Mouse (Mus musculus) lung, adult 2 months (tissue): Measurements from ENCODE around the gene Casp7. TPM values are rescaled to one million over a fixed set of nuclear protein-coding genes. Genes with fewer than 3 reads are reported as not detected.

Experiments used
- DNase-seq: peaks from one replicate; pipeline ENCODE4 v3.0.0; 2022
- H3K4me1 ChIP-seq: fragments of 200-500 bp; 2 replicates; pipeline ENCODE4 v1.6.1; 2011; ENCODE audit warnings: low read length; ENCODE audit not compliant: control insufficient read depth, insufficient read depth
- H3K4me3 ChIP-seq: fragments of 200-500 bp; replicated peaks from 2 replicates; pipeline ENCODE3; 2011; ENCODE audit warnings: low read depth, mild to moderate bottlenecking, control low read depth, low read length; ENCODE audit errors: extremely low read depth
- CTCF ChIP-seq: fragments of 200-500 bp; IDR thresholded peaks from 2 replicates; pipeline ENCODE4 v1.5.1; 2011; ENCODE audit warnings: mild to moderate bottlenecking, low read length, control low read depth; ENCODE audit not compliant: insufficient read depth
- POLR2A ChIP-seq: fragments of 200-500 bp; IDR thresholded peaks from 2 replicates; pipeline ENCODE4 v1.6.1; 2011; ENCODE audit warnings: low read depth, mild to moderate bottlenecking, control low read depth, low read length, borderline replicate concordance; ENCODE audit errors: extremely low read depth
- WGBS: fragments of 180-500 bp; shearing (Covaris S2); methylation state at CpG from one replicate; pipeline ENCODE4 v1.1.7; 2018; 5-methylcytosine and 5-hydroxymethylcytosine counted together
- polyA plus RNA-seq: library from polyadenylated mRNA; depleted of rRNA; stranded (reverse); fragments of >200 nt; gene quantifications from 2 replicates; pipeline ENCODE4 v1.2.3, GENCODE M21; 2012

The Casp7 gene
- polyA plus RNA-seq, 1 experiment = 17.3 TPM

GRCm38 (mm10) chr19:56438357-56439071 is 41.6 kb downstream of the Casp7 start:
- TF ChIP-seq CTCF (no peak), POLR2A (no peak)

GRCm38 (mm10) chr19:56439072-56439434 is 42.1 kb downstream of the Casp7 start:
- Histone ChIP-seq H3K4me3 (no peak overlapping the region), H3K4me1 (peaks cover 4% of the 10 kb centered on the region; the same call in 1 of the 2 replicates)
- TF ChIP-seq POLR2A = no peak
- no peak for TF ChIP-seq CTCF
- DNase-seq = no peak
- WGBS = 38% methylated on average over 6 of the region's 6 CpGs

More at GRCm38 (mm10) chr19:56438357-56439071, 41.6 kb downstream of the Casp7 start:
- H3K4me3 ChIP-seq = no peak overlapping the region
- DNase-seq = no peak
- 48% methylated on average over 7 of the region's 7 CpGs for whole genome bisulfite sequencing
- H3K4me1 ChIP-seq = peaks cover 4% of the 10 kb centered on the region; the same call in 1 of the 2 replicates

DNA sequence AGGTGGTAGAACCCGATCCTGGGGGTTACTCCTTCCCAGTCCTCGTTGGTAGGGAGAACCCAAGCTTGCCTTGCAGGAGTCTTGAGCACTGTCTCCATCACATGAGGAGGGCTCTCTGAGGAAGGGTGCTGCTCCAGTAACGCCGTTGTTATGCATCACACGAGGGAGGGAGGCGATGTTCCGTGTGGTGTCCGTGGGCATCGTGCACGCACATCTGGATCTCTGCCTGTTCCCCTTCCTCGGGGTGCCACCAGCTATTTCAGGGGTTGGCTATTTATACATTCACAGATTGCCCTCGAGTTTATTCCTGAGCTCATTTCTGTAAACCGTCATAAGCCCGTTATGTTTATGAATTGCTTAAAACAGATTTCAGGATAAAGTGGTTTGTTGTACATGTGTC is 46.5 kb downstream of the Casp7 start:
- WGBS = 60% methylated on average over 14 of the region's 14 CpGs
- Histone ChIP-seq H3K4me3 (no peak overlapping the region), H3K4me1 (no peaks in the 10 kb centered on the region; the same call in 1 of the 2 replicates)
- DNase-seq = no peak
- TF ChIP-seq POLR2A = no peak
- no peak for TF ChIP-seq CTCF

- Histone ChIP-seq H3K4me1 (no peaks in the 10 kb centered on the region), H3K4me3 (no peak overlapping the region)
- DNase-seq = no peak
- WGBS = 95% methylated on average over 4 of the region's 4 CpGs
- TF ChIP-seq POLR2A (no peak), CTCF (no peak)
These were observed 51.9 kb downstream of the Casp7 start for GRCm38 (mm10) chr19:56448784-56449183.

GRCm38 (mm10) chr19:56449537-56449936 is 52.6 kb downstream of the Casp7 start:
- no peak overlapping the region for H3K4me3 ChIP-seq
- WGBS = 87% methylated on average over 8 of the region's 8 CpGs

GRCm38 (mm10) chr19:56450892-56451291 is 54.0 kb downstream of the Casp7 start:
- TF ChIP-seq CTCF = no peak
- TF ChIP-seq POLR2A = no peak
- no peak for DNase-seq
- Histone ChIP-seq H3K4me3 (no peak overlapping the region), H3K4me1 (no peaks in the 10 kb centered on the region)
- 64% methylated on average over 5 of the region's 5 CpGs for WGBS

More at GRCm38 (mm10) chr19:56449537-56449936, 52.6 kb downstream of the Casp7 start:
- TF ChIP-seq CTCF (no peak), POLR2A (no peak)
- no peaks in the 10 kb centered on the region for H3K4me1 ChIP-seq
- DNase-seq = no peak

DNA sequence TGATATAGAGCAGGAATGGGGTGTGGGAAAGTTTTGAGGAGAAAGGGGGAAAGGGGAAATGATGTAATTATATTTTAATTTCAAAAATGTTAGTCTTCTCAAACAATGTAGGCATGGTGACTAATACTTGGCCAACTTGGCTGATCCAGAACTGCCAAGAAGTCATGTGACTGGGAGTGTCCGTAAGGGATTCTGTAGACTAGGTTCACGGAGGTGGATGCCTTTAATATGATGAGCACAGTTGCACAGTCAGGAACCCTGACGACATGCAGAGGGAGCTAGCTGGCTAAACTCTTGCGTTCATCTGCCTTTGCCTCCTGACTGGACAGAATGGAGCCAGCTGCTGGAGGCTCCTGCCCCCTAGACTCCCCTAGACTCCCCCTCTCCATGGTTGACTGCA is 54.9 kb downstream of the Casp7 start:
- Histone ChIP-seq H3K4me3 (no peak overlapping the region), H3K4me1 (no peaks in the 10 kb centered on the region)
- WGBS = 58% methylated on average over 4 of the region's 4 CpGs
- no peak for DNase-seq
- no peak for TF ChIP-seq CTCF
- TF ChIP-seq POLR2A = no peak

GRCm38 (mm10) chr19:56452421-56452820 is 55.5 kb downstream of the Casp7 start:
- WGBS = 87% methylated on average over 2 of the region's 2 CpGs
- no peak for TF ChIP-seq CTCF
- no peak for TF ChIP-seq POLR2A
- no peak overlapping the region for H3K4me3 ChIP-seq
- DNase-seq = no peak
- no peaks in the 10 kb centered on the region for H3K4me1 ChIP-seq

GRCm38 (mm10) chr19:56454862-56455261 is 57.9 kb downstream of the Casp7 start:
- 57% methylated on average over 4 of the region's 4 CpGs for whole genome bisulfite sequencing
- no peaks in the 10 kb centered on the region for H3K4me1 ChIP-seq
- DNase-seq = no peak
- TF ChIP-seq POLR2A = no peak
- TF ChIP-seq CTCF = no peak
- H3K4me3 ChIP-seq = no peak overlapping the region

- TF ChIP-seq CTCF (no peak), POLR2A (no peak)
- no peak for DNase-seq
- WGBS = 38% methylated on average over 2 of the region's 2 CpGs
- Histone ChIP-seq H3K4me1 (no peaks in the 10 kb centered on the region), H3K4me3 (no peak overlapping the region)
These were observed 58.4 kb downstream of the Casp7 start for GRCm38 (mm10) chr19:56455369-56455768.

DNA sequence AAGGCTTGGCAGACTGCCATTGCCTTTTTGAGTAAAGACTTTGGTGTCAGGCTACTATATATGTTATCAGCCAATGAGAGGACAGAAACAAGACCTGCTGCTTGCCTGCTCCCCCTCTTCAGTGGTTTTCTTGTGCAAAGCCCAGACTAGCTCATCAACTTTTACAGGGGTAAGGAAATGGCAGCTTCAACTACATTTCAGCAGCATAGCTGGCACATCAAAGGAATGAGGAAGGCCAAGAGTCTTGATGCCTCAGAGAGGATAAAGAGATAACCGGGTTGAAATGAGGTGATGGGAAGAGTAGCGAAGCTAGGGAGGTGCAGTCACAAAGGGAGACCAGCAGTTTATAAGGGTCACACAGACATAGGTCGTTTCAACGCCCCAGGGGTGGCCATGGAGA is 60.6 kb downstream of the Casp7 start:
- DNase-seq = no peak
- 80% methylated on average over 4 of the region's 4 CpGs for WGBS
- Histone ChIP-seq H3K4me1 (no peaks in the 10 kb centered on the region), H3K4me3 (no peak overlapping the region)
- TF ChIP-seq POLR2A (no peak), CTCF (no peak)
